Mouse (Mus musculus) Muller cell, postnatal 12 days (primary cell): Measurements from ENCODE around the gene Jam2.

Source experiments
- DNase-seq: peaks from one replicate; pipeline ENCODE4 v3.0.0-alpha.2; 2015; ENCODE audit errors: inconsistent ontology term

Gene Jam2

GRCm38 (mm10) chr16:84774003-84774703 is at the start of gene Jam2:
TSS of gene Jam2 (plus strand) at chr16:84774123.
- peak; percentile 87 for DNase-seq

DNA sequence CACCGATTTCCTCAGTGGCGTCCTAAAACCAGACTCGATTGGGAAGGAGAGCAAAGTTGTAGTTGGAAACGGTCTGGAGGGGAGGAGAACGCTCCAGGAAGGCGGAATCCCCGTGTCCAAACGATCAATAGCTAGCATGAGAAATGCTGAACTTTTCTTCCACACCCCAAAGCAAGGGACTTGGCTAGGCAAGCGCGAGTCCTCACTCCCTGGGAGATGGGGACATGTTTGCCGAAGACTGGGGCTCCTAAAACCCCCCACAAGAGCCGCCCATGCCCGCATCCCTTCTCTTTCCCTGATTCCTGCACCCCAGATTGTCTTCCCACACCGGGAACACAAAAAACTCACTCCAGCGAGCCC is 39.1 kb upstream of the Jam2 start:
- DNase-seq, result no peak

DNA sequence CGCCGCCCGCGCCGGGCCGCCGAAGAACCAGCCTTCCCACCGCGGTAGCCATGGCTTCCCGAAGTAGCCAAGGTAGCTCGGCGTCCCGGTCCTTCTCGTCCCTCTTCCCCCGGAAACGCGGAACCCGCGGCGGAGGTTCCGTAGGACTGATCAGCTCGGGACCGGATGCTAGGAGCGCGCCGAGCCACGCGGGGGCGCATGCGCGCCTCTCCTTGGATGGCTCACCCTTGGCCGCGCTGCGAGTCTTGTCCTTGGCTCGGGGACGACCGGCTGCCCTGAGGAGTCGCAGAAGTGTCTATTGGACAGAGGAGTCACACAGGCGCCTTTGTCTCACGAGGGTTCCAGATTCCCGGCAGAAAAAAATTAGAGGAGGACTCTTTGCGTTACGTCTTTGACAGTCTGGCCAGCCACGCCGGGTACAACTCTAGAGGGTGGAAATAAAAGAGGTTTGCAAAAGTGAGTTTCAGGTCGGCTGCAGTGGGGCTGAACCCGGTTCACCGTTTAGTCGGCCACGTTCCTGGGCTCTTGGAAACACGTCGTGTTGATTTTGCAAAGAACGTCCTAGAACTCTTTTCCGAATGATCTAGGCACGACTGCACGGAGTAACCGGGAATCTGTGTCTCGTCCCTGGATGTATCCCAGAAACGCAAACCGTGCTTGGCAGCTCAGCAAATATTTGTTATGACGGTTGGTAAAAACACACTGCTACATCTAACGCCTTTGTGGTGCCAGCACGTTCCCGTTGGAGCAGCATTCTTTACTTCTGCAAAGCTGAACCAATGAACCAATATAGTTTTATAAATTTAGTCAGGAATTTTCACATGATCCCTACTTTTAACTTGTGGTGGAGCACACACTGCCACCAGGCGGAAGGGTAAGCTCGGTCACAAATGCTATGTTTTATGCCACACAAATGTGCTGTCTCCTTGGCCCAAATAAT is 38.5 kb upstream of the Jam2 start, which contains the start of gene Mrpl39:
Gene Mrpl39, minus strand, starts transcription at position 577 of the 940 bp plus-strand sequence.
- DNase-seq, result peak; percentile 99

- DNase-seq, result no peak
Observed at GRCm38 (mm10) chr16:84737358-84737757, 36.6 kb upstream of the Jam2 start.

- peak; percentile 88 for DNase-seq
Observed at GRCm38 (mm10) chr16:84744703-84745490, 29.0 kb upstream of the Jam2 start.

- DNase-seq, result no peak
Observed at GRCm38 (mm10) chr16:84745721-84746306, 28.1 kb upstream of the Jam2 start.

DNA sequence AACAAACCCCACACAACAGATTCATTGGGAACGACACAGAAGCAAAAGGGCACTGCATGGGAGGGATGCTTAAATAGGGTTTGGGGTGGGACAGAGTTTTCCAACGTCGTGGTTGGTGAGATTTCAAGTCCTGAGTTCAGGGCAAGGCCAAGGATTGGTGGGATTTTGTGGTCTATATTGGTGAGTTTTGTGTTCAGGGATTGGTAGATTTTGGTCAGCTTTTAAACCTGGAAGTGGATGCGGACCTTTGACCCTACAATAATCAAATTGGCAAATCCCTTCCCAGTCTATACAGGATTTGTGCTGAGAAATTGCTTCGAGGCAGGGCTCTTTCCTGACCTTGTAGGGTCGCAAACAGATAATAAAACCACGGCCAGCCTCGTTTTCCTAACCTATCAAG is 6.0 kb upstream of the Jam2 start:
- DNase-seq, result no peak

DNA sequence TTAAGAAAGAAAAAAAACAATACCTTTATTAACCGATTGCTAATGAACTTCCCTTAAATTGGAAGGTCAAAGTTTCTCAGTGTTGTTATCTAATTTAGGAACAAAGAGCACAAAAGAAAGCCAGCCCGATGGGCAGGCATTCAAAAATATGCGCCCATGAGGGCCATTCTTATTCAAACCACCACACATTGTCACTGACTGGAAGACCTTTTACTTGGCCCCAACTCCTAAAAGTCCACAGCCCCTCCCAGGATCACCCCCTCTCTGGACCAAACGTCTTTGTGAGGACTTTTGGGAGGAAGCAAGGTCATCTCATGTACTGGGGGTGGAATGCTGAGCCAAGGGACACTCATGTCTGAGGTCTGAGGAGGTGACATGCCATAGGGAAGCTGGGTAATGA is 4.7 kb upstream of the Jam2 start:
- no peak for DNase-seq

DNA sequence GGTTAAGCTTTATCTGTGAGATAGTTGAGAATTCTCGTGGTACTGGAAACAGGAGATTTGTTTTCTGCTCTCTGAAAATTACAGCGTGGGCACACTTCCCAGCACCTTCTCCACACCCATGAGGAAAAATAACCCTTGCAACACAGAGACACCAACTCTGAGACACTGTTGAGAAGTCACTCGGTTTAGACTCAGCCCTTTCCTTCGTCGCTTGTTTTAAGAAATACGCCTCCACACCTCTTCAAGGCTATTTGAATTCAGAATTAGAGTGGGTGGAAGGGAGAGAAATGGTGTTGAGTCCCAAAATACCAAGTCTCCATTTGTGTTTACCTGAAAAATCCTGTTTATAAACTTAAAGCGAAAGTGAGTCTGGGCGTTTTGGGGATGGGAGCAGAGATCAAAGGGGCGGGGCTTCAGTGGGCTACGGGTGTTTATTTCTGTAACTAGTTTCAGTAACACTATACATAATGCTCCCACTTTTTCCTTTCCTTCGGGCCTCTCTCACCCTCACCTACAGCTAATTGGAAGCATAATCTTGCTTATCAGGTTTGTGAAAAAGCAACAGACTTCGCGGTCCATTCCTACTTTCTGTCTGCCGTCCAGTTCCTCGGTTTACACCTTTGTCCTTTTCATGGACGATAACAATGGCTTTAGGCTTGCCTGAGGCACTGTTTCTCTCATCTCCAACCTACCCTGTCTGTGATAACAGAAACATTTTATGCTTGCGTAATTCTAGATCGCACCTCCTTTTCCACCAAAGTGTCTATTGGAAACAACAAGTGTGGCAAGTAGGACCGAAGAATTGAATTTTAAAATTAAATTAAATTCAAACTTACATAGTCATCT is 4.1 kb upstream of the Jam2 start:
- no peak for DNase-seq

DNA sequence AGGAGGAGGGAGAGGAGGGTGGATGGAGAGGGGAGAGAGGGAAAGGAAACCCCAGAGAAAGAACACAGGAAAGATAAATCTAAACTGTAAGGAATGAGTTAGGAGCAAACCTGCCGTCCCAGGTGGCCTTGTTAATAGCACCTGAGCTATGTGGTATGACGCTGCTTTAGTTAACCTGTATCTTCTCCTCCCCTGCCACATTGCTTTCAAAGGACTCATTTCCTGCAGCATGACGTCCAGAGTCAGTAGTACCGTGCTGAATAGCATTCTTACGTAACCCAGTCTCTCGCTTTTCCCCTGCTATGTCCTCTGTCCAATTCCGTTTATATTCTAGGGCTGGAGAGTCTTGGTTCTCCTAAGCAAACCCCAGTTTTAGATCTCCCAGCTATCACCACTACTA is 3.0 kb upstream of the Jam2 start:
- no peak for DNase-seq

GRCm38 (mm10) chr16:84771461-84771860 is 2.5 kb upstream of the Jam2 start:
- peak; percentile 60 for DNase-seq

GRCm38 (mm10) chr16:84772496-84773267 is 1.2 kb upstream of the Jam2 start:
- DNase-seq, result no peak

- peak; percentile 11 for DNase-seq
Observed at GRCm38 (mm10) chr16:84773268-84773861, 558 bp upstream of the Jam2 start.

DNA sequence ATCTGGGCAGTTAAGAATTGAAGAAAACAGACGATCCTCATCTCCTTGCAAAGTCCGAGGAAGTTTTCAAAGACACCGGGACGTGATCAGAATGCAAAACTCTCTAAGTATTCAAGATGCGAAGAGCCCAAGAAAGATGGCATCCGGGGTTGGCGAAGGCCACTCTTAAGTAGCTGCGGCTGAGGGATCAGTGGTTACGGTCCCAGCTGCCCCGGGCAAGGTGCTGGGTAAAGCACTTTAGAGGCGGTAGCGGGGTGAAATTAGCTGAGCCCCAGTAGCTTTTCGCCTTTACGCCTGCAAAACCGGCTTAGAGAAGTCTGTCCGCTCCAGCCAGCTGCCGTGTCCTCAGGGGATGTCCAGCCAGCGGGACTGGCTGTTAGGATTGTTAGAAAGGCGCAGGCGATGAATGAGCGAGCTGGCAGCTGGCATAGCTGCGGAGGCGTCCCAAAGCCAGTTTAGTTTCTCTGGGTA is 873 bp downstream of the Jam2 start:
- DNase-seq, result peak; percentile 81

GRCm38 (mm10) chr16:84775356-84775755 is 1.4 kb downstream of the Jam2 start:
- peak; percentile 10 for DNase-seq

GRCm38 (mm10) chr16:84776089-84776784 is 2.3 kb downstream of the Jam2 start:
- DNase-seq, result peak; percentile 12

- DNase-seq, result no peak
Observed at GRCm38 (mm10) chr16:84778431-84778830, 4.5 kb downstream of the Jam2 start.

DNA sequence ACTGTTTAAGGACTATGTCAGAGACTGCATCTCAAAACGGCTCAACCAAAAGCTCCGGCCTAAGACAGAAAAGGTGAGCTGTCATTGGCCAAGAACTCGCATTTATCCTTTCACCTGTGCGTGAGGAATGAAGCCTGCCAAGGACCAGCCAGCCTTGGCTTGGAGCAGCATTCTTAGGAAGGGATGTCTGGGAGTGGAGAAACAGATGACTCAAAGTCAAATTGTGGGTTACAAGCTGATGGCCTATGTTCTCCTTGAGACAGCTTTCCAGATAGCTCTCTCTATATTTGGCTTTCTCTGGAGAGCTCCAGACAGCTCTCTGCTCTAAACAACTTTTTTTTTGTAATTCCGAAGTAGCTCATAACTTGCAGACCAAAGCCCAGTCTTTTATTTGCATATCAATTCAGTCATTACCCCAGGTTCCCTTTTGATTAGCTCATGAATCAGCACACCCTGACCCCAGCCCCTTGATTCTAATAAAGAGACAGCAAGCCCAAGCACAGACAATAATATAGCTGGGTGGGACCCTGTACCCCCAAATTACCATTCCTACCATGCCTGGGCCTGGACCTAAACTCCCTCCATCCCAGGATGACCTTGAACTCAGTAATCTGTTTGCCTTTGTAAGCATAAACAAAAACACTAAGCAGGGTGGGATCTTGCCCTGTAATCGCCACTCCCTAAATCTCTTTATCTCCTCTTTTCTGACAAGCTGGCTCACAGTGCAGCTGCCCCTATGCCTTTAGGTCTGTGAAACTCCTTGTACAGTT is 5.1 kb downstream of the Jam2 start:
- DNase-seq, result no peak
